Mouse (Mus musculus) E14TG2a.4 (cell line): ENCODE measurements around the gene A630095E13Rik.
"Not testable (repeated sequence)": the region's sequence is repeated elsewhere in the genome, so short reads cannot be mapped to it uniquely, and the experiment has no call there.

Experiments
- H3K27me3 ChIP-seq: 2 replicates; pipeline ENCODE4 v1.6.1; 2014; ENCODE audit warnings: low read length, control low read depth; ENCODE audit not compliant: insufficient read depth
- H3K36me3 ChIP-seq: 2 replicates; pipeline ENCODE4 v1.6.1; 2014; ENCODE audit warnings: low read length, control low read depth; ENCODE audit not compliant: insufficient read depth
- H3K4me1 ChIP-seq: replicated peaks from 2 replicates; pipeline ENCODE4 v1.6.1; 2014; ENCODE audit warnings: low read depth, low read length, control low read depth
- H3K4me3 ChIP-seq: replicated peaks from 2 replicates; pipeline ENCODE4 v1.5.1; 2014; ENCODE audit warnings: mild to moderate bottlenecking, low read length
- H3K9me3 ChIP-seq: 2 replicates; pipeline ENCODE4 v1.6.1; 2014; ENCODE audit warnings: low read length, control low read depth
- CTCF ChIP-seq: conservative IDR thresholded peaks from 2 replicates; pipeline ENCODE4 v1.5.1; 2014; ENCODE audit warnings: low read length
- NANOG ChIP-seq: IDR thresholded peaks from 2 replicates; pipeline ENCODE4 v1.6.1; 2014; ENCODE audit warnings: borderline replicate concordance, low read length, mixed read lengths
- POU5F1 ChIP-seq: IDR thresholded peaks from 2 replicates; pipeline ENCODE4 v1.6.1; 2014; ENCODE audit warnings: low read length, borderline replicate concordance

The A630095E13Rik gene

DNA sequence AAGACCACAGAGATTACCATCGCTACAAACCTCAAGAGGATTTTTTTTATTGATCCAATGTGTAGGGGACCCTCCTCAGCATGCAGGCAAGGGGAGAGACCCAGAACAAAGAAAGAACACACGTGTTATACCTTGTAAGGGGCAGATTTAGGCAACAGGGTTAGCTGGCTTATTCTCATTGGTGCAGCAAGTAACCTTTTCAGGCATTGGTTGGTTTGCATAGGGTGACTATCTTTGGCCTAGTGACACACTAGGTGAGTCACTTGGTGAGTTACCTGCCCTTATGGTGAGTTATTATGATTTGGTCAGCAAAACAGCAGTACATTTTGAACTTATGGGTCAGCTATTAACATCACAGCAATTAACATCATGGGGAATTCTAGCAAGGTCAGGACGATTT is at the start of gene A630095E13Rik:
A630095E13Rik (minus strand) TSS at position 101 of the 400 bp plus-strand sequence.
- not testable (repeated sequence) for H3K4me1 ChIP-seq, H3K4me3 ChIP-seq, H3K36me3 ChIP-seq, H3K27me3 ChIP-seq
- peaks cover 55% of the 10 kb centered on the region for H3K9me3 ChIP-seq

DNA sequence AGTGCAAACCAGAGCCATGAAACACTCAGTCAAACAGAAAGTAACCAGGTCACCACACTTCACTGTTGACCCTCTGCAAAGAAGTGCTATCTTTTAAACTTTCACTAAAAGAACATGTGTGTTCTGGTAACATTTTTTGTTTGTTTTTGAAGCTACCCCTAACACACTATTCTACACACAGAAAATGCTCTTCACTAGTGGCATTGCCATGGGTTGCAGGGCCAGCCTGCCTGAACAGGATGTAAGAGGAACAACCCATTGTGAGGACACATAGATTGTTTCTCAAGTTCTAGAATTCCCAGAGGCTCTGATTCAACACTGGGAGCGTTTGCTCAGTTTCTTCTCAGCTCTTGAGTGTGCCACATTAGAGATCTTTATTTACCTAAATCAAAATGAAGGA is 49.7 kb upstream of the A630095E13Rik start, which contains the start of gene Acrv1:
Acrv1 (plus strand) TSS at position 301 of the 400 bp plus-strand sequence.
- TF ChIP-seq CTCF (no peak), POU5F1 (no peak), NANOG (no peak)
- peaks cover 35% of the 10 kb centered on the region for H3K9me3 ChIP-seq
- H3K4me3 ChIP-seq: no peak within 1 kb of the TSS
- no peaks in the 10 kb centered on the region for H3K27me3 ChIP-seq
- H3K36me3 ChIP-seq: no peaks in the 10 kb centered on the region
- H3K4me1 ChIP-seq: no peaks in the 10 kb centered on the region

DNA sequence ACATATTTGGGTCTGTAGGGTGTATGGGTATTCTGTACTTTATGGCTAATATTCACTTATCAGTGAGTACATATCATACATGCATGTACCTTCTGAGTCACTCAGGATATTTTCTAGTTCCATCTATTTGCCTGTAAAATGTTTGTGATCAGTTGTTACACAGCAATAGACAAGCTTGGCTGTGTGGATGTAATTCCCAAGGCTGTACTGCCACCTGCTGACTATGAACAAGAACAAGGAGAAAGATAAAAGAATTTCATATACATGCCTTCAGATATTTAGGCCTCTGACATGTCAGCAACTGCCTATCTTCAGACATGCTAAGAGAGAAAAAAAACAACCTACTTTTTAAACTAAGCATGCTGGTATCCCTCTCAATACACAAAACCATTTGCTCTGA is 44.2 kb upstream of the A630095E13Rik start:
- H3K4me1 ChIP-seq: no peaks in the 10 kb centered on the region
- H3K9me3 ChIP-seq: no peaks in the 10 kb centered on the region
- H3K36me3 ChIP-seq: no peaks in the 10 kb centered on the region
- TF ChIP-seq NANOG (no peak), CTCF (no peak), POU5F1 (no peak)
- H3K27me3 ChIP-seq: no peaks in the 10 kb centered on the region
- no peak overlapping the region for H3K4me3 ChIP-seq

DNA sequence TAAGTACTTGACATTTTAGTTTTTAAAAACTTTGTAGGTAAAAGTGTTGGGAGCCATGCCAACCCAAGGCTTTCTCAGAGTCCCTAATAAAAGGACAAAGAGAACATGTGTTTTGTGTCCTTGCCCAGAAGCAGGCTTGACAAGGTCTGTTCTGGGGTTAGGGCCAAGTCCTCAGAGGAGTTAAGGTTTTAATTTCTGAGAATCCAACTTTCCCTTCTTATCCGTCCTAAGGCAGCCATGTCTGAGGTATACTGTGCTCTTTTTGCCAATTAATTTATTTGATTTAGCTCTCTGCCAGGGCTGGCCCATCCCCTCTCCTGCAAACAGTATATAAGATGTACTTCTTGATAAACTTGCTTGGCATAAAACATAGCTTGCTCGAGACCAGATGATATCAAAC is 38.2 kb upstream of the A630095E13Rik start:
- no peaks in the 10 kb centered on the region for H3K9me3 ChIP-seq
- H3K27me3 ChIP-seq: no peaks in the 10 kb centered on the region
- no peaks in the 10 kb centered on the region for H3K36me3 ChIP-seq
- no peaks in the 10 kb centered on the region for H3K4me1 ChIP-seq
- H3K4me3 ChIP-seq: no peak overlapping the region
- TF ChIP-seq POU5F1: no peak
- TF ChIP-seq NANOG: no peak
- no peak for TF ChIP-seq CTCF
